Mouse (Mus musculus) MEL-GATA-1-ER (cell line): ENCODE data around the gene Kcnj5.

Experiments
- DNase-seq: peaks from one replicate; pipeline ENCODE4 v3.0.0-alpha.2; 2012; ENCODE audit warnings: low read depth; ENCODE audit errors: extremely low read depth

Kcnj5 gene

GRCm38 (mm10) chr9:32320167-32320566 lies 24.0 kb downstream of the Kcnj5 start:
- no peak for DNase-seq

- no peak for DNase-seq
These were observed 28.2 kb downstream of the Kcnj5 start for GRCm38 (mm10) chr9:32315999-32316398.

- DNase-seq, result no peak
These were observed 30.1 kb downstream of the Kcnj5 start for GRCm38 (mm10) chr9:32314071-32314470.

GRCm38 (mm10) chr9:32312208-32312607 lies 31.9 kb downstream of the Kcnj5 start:
- DNase-seq, result no peak

- DNase-seq, result no peak
These were observed 32.4 kb downstream of the Kcnj5 start for GRCm38 (mm10) chr9:32311786-32312185.

GRCm38 (mm10) chr9:32302501-32303150 lies 41.5 kb downstream of the Kcnj5 start:
- no peak for DNase-seq

- DNase-seq, result no peak
These were observed 48.9 kb downstream of the Kcnj5 start for GRCm38 (mm10) chr9:32295061-32295800.

GRCm38 (mm10) chr9:32292686-32293085 lies 51.5 kb downstream of the Kcnj5 start:
- DNase-seq, result no peak

- no peak for DNase-seq
These were observed 52.5 kb downstream of the Kcnj5 start for GRCm38 (mm10) chr9:32291618-32292017.

- DNase-seq, result no peak
These were observed 60.6 kb downstream of the Kcnj5 start for GRCm38 (mm10) chr9:32283591-32283990.

- peak; percentile 97 for DNase-seq
These were observed 63.7 kb downstream of the Kcnj5 start for GRCm38 (mm10) chr9:32280456-32280855.

GRCm38 (mm10) chr9:32279789-32280188 lies 64.4 kb downstream of the Kcnj5 start:
- peak; percentile 9 for DNase-seq

GRCm38 (mm10) chr9:32278052-32278451 lies 66.1 kb downstream of the Kcnj5 start:
- DNase-seq, result no peak

GRCm38 (mm10) chr9:32271896-32272444 lies 72.2 kb downstream of the Kcnj5 start:
- DNase-seq, result peak; percentile 68
